Mouse (Mus musculus): ENCODE results near the gene Tmem242.

DNA sequence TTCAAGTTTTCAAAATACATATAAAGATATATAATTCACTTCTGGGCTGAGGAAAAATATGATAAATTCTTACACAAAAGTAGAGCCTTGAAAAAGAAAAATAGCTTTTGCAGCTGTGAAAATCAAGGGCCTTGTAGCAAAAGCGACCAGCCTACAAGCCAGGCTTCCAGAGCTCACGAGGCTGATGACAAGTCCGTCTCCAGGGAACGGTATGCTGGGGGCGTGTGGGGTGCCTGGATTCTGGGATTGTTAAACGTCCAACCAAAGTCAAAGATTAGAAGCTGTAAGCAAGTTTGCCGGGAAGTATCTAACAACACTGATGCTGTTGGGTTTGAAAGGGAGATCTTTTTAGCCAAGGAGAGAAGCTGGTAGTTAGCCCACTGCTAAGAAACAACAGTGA is 68.5 kb downstream of the Tmem242 start:
- TF ChIP-seq EP300 (IDR thresholded peaks at IDR 0.05) = no peak
- TF ChIP-seq CTCF (IDR thresholded peaks at IDR 0.05) = no peak

Measured in lung, postnatal 0 days (tissue).